32 mouse cellular contexts compared by ENCODE assay signal in genomic region chr8:84996978-84997377, GRCm38 (mm10). TPM values are rescaled to one million over a fixed set of nuclear protein-coding genes. Genes with fewer than 3 reads are reported as not detected.
DNase-seq lines count a peak whose midpoint lies in the region; ATAC-seq lines count a peak whose summit lies in the region.
"Had no signal": no experiment of that assay in that cellular context is flagged by ENCODE, and none has a peak within 500 bp of the region (broad histone marks: within the 10 kb centered on the region; RNA-seq: fewer than 3 reads in every experiment).

No protein-coding gene starts in this region.

- H3K27me3 ChIP-seq in midbrain, embryonic 13.5 days, result peaks cover 22% of the 10 kb centered on the region
- peaks cover 17% of the 10 kb centered on the region for H3K27me3 ChIP-seq in midbrain, embryonic 15.5 days (replicated peaks)
- H3K27me3 ChIP-seq in limb, embryonic 10.5 days (ENCODE audit: low read depth, poor library complexity, severe bottlenecking), result peaks cover 55% of the 10 kb centered on the region
- H3K27me3 ChIP-seq: CH12.LX had no signal

- no peak overlapping the region for H3K27ac ChIP-seq in midbrain, embryonic 13.5 days
- H3K27ac ChIP-seq in midbrain, embryonic 15.5 days, result no peak overlapping the region
- no peak overlapping the region for H3K27ac ChIP-seq in limb, embryonic 10.5 days
- H3K27ac ChIP-seq: embryonic facial prominence, embryonic 13.5 days; forebrain, embryonic 13.5 days; heart, embryonic 15.5 days; hindbrain, embryonic 15.5 days had no signal

- 72% methylated on average over 5 of the region's 5 CpGs for WGBS in midbrain, embryonic 13.5 days
- WGBS in midbrain, embryonic 15.5 days, result 82% methylated on average over 5 of the region's 5 CpGs
- 76% methylated on average over 5 of the region's 5 CpGs for WGBS in limb, embryonic 10.5 days

- peaks cover 16% of the 10 kb centered on the region for H3K4me1 ChIP-seq in midbrain, embryonic 13.5 days (replicated peaks)
- peaks cover 11% of the 10 kb centered on the region; the same call in 1 of the 2 replicates for H3K4me1 ChIP-seq in midbrain, embryonic 15.5 days
- H3K4me1 ChIP-seq in limb, embryonic 10.5 days, result peaks cover 15% of the 10 kb centered on the region

- no peak overlapping the region for H3K4me2 ChIP-seq in midbrain, embryonic 13.5 days (replicated peaks)
- no peak overlapping the region for H3K4me2 ChIP-seq in midbrain, embryonic 15.5 days

- peak; percentile 28 for DNase-seq in cerebellum, adult 9-11 months
- DNase-seq in cerebellum, adult 18-20 months, result no peak
- DNase-seq in heart, adult 11 months, result peak; percentile 86
- no peak for DNase-seq in heart, adult 18-20 months
- DNase-seq in limb, embryonic 10.5 days (ENCODE audit: low spot score), result no peak
- DNase-seq: adrenal gland, adult 2 months; adrenal gland, postnatal 14 days; B cell, adult 2 months; cerebellum, adult 11 months; cerebellum, postnatal 10 days; cerebellum, postnatal 36 days; embryo, embryonic 11 days; forebrain, postnatal 0 days; gastrocnemius, postnatal 36 days; heart, postnatal 10 days; heart, postnatal 36 days had no signal

- peaks cover 11% of the 10 kb centered on the region; the same call in 1 of the 2 replicates for H3K36me3 ChIP-seq in midbrain, embryonic 13.5 days
- no peaks in the 10 kb centered on the region for H3K36me3 ChIP-seq in midbrain, embryonic 15.5 days (replicated peaks)
- H3K36me3 ChIP-seq in limb, embryonic 10.5 days, result no peaks in the 10 kb centered on the region
- H3K36me3 ChIP-seq: heart, embryonic 15.5 days; hindbrain, embryonic 10.5 days had no signal

- 0 out of 2 replicates have a peak, but pooled peaks have one; percentile 17 for ATAC-seq in midbrain, embryonic 13.5 days
- ATAC-seq in midbrain, embryonic 15.5 days (replicated peaks), result no peak

- no peak overlapping the region for H3K4me3 ChIP-seq in midbrain, embryonic 13.5 days (replicated peaks)
- H3K4me3 ChIP-seq in midbrain, embryonic 15.5 days, result no peak overlapping the region
- H3K4me3 ChIP-seq in limb, embryonic 10.5 days, result no peak overlapping the region
- H3K4me3 ChIP-seq: embryonic facial prominence, embryonic 13.5 days; forebrain, embryonic 13.5 days; heart, embryonic 12.5 days; heart, embryonic 15.5 days; hindbrain, embryonic 15.5 days had no signal

- H3K9me3 ChIP-seq in midbrain, embryonic 13.5 days, result no peaks in the 10 kb centered on the region
- H3K9me3 ChIP-seq in midbrain, embryonic 15.5 days, result no peaks in the 10 kb centered on the region
- no peaks in the 10 kb centered on the region for H3K9me3 ChIP-seq in limb, embryonic 10.5 days (replicated peaks)
- H3K9me3 ChIP-seq: embryonic facial prominence, embryonic 10.5 days; embryonic facial prominence, embryonic 13.5 days; forebrain, embryonic 13.5 days; heart, embryonic 12.5 days; heart, embryonic 15.5 days; hindbrain, embryonic 10.5 days; hindbrain, embryonic 15.5 days had no signal

- H3K9ac ChIP-seq in midbrain, embryonic 13.5 days (replicated peaks), result no peak overlapping the region
- no peak overlapping the region for H3K9ac ChIP-seq in midbrain, embryonic 15.5 days
- H3K9ac ChIP-seq: forebrain, postnatal 0 days; hindbrain, embryonic 15.5 days had no signal

RNA-seq across cellular contexts. Expression of gene Hook2, which starts 6.6 kb away (rescaled TPM):
- 1 to 10 TPM; 2.7 TPM for total RNA-seq in heart, adult 18-20 months (2021)
- 23.5 and 23.8 TPM in 2 replicates for polyA plus RNA-seq in midbrain, embryonic 13.5 days (2015; fragmentation: Nextera tagmentation; extraction: Ambion mirVana)
- polyA plus RNA-seq in midbrain, embryonic 15.5 days (2015; fragmentation: Nextera tagmentation; extraction: Ambion mirVana), result 38.9 and 41.1 TPM in 2 replicates
- 16.0 and 19.1 TPM in 2 replicates for polyA plus RNA-seq in limb, embryonic 10.5 days (2016; fragmentation: Nextera tagmentation; extraction: Ambion mirVana)

RNA-seq across cellular contexts. Expression of gene Best2, which starts 17.4 kb away (rescaled TPM):
- total RNA-seq in heart, adult 18-20 months (2021), result not detected
- not detected in 2 replicates for polyA plus RNA-seq in midbrain, embryonic 13.5 days (2015; fragmentation: Nextera tagmentation; extraction: Ambion mirVana)
- polyA plus RNA-seq in midbrain, embryonic 15.5 days (2015; fragmentation: Nextera tagmentation; extraction: Ambion mirVana), result not detected in 2 replicates
- polyA plus RNA-seq in limb, embryonic 10.5 days (2016; fragmentation: Nextera tagmentation; extraction: Ambion mirVana), result not detected in 2 replicates
- total RNA-seq: adrenal gland, adult 2 months; adrenal gland, postnatal 14 days; adrenal gland, postnatal 4 days; CH12.LX; forebrain, postnatal 0 days; gastrocnemius, adult 8-10 months; gastrocnemius, postnatal 36 days; granulocyte monocyte progenitor cell, adult 5-6 weeks; heart, postnatal 10 days; heart, postnatal 36 days had no signal
- polyA plus RNA-seq: adrenal gland, adult 2 months; cortical plate, adult 2 months; embryonic facial prominence, embryonic 10.5 days; erythroblast, embryonic 14.5 days; forebrain, embryonic 13.5 days; heart, embryonic 12.5 days; heart, embryonic 15.5 days; hindbrain, embryonic 10.5 days; hindbrain, embryonic 15.5 days; intestine, embryonic 14.5 days had no signal

RNA-seq across cellular contexts. Expression of gene Junb, which starts 18.5 kb away (rescaled TPM):
- 10 to 100 TPM; 11.0 to 13.9 TPM for total RNA-seq in heart, adult 18-20 months (2021)
- polyA plus RNA-seq in midbrain, embryonic 13.5 days (2015; fragmentation: Nextera tagmentation; extraction: Ambion mirVana), result 3.5 and 6.1 TPM in 2 replicates
- polyA plus RNA-seq in midbrain, embryonic 15.5 days (2015; fragmentation: Nextera tagmentation; extraction: Ambion mirVana), result 5.5 and 6.8 TPM in 2 replicates
- 9.9 and 14.4 TPM in 2 replicates for polyA plus RNA-seq in limb, embryonic 10.5 days (2016; fragmentation: Nextera tagmentation; extraction: Ambion mirVana)

RNA-seq across cellular contexts. Expression of gene Rnaseh2a, which starts 27.4 kb away (rescaled TPM):
- total RNA-seq in heart, adult 18-20 months (2021), result 10 to 100 TPM; 45.6 to 48.4 TPM
- polyA plus RNA-seq in midbrain, embryonic 13.5 days (2015; fragmentation: Nextera tagmentation; extraction: Ambion mirVana), result 66.5 and 68.6 TPM in 2 replicates
- polyA plus RNA-seq in midbrain, embryonic 15.5 days (2015; fragmentation: Nextera tagmentation; extraction: Ambion mirVana), result 54.2 and 54.7 TPM in 2 replicates
- polyA plus RNA-seq in limb, embryonic 10.5 days (2016; fragmentation: Nextera tagmentation; extraction: Ambion mirVana), result 156 and 168 TPM in 2 replicates

RNA-seq across cellular contexts. Expression of gene Prdx2, which starts 27.6 kb away (rescaled TPM):
- 100 to 1,000 TPM; 648 to 740 TPM for total RNA-seq in heart, adult 18-20 months (2021)
- 1,603 and 1,658 TPM in 2 replicates for polyA plus RNA-seq in midbrain, embryonic 13.5 days (2015; fragmentation: Nextera tagmentation; extraction: Ambion mirVana)
- polyA plus RNA-seq in midbrain, embryonic 15.5 days (2015; fragmentation: Nextera tagmentation; extraction: Ambion mirVana), result 1,276 and 1,344 TPM in 2 replicates
- 1,175 and 1,260 TPM in 2 replicates for polyA plus RNA-seq in limb, embryonic 10.5 days (2016; fragmentation: Nextera tagmentation; extraction: Ambion mirVana)

Comparison
In these comparisons a context has a peak if more than half of its experiments do, and no peak if none do; other contexts are left out.
1. DNase-seq: peak in cerebellum, adult 9-11 months (single experiment) and heart, adult 11 months (single experiment); none in cerebellum, adult 18-20 months (0 of 2), heart, adult 18-20 months (0 of 2) and limb, embryonic 10.5 days (single experiment).